Mouse (Mus musculus) frontal cortex, adult 2 months (tissue): Measurements from ENCODE around the gene Sim1. TPM values are rescaled to one million over a fixed set of nuclear protein-coding genes. Genes with fewer than 3 reads are reported as not detected.

ENCODE experiments used
- DNase-seq, 2 experiments: peaks; one replicate each; pipeline ENCODE4 v3.0.0; 2022; ENCODE audit warnings: low spot score in 1 of 2; ENCODE audit errors: extremely low spot score in 1 of 2
- polyA plus RNA-seq: library from polyadenylated mRNA; depleted of rRNA; stranded (reverse); fragments of >200 nt; gene quantifications from 2 replicates; pipeline ENCODE4 v1.2.3, GENCODE M21; 2012

Sim1 gene
- polyA plus RNA-seq, 1 experiment = not detected

GRCm38 (mm10) chr10:51023308-51024279 is 129.0 kb downstream of the Sim1 start:
- DNase-seq = no peak
